ENCODE assay signal across 11 mouse cellular contexts in genomic region chr10:127043187-127043586, GRCm38 (mm10). TPM values are rescaled to one million over a fixed set of nuclear protein-coding genes. Genes with fewer than 3 reads are reported as not detected.
DNase-seq lines count a peak whose midpoint lies in the region; ATAC-seq and TF ChIP-seq lines count a peak whose summit lies in the region.
"Had no signal": no experiment of that assay in that cellular context is flagged by ENCODE, and none has a peak within 500 bp of the region (broad histone marks: within the 10 kb centered on the region; RNA-seq: fewer than 3 reads in every experiment).

No protein-coding gene starts in this region.

- no peak overlapping the region for H3K27ac ChIP-seq in intestine, embryonic 15.5 days
- H3K27ac ChIP-seq in intestine, postnatal 0 days (ENCODE audit: low read depth, low read length) = no peak overlapping the region
- no peak overlapping the region for H3K27ac ChIP-seq in embryonic facial prominence, embryonic 10.5 days (replicated peaks)
- H3K27ac ChIP-seq in limb, embryonic 14.5 days (replicated peaks; ENCODE audit: low read depth, low read length) = no peak overlapping the region

- no peak for TF ChIP-seq POLR2A in limb, embryonic 14.5 days (IDR thresholded peaks at IDR 0.05; ENCODE audit: borderline replicate concordance, extremely low read depth, insufficient read depth, insufficient read length)

- no peak for ATAC-seq in intestine, embryonic 15.5 days
- no peak for ATAC-seq in intestine, postnatal 0 days
- no peak for ATAC-seq in limb, embryonic 14.5 days (ENCODE audit: low FRiP score, low read depth)

- 0 out of 2 replicates have a peak overlapping the region, but pooled peaks have one; percentile 97 for H3K4me2 ChIP-seq in intestine, embryonic 15.5 days (replicated peaks)
- no peak overlapping the region for H3K4me2 ChIP-seq in intestine, postnatal 0 days (replicated peaks; ENCODE audit: low read depth)
- H3K4me2 ChIP-seq in limb, embryonic 14.5 days (replicated peaks; ENCODE audit: low read depth, low read length, severe bottlenecking) = peak overlapping the region; percentile 94; the same call in 1 of the 2 replicates

- peaks cover 11% of the 10 kb centered on the region for H3K4me1 ChIP-seq in intestine, embryonic 15.5 days (replicated peaks)
- H3K4me1 ChIP-seq in intestine, postnatal 0 days (replicated peaks; ENCODE audit: control insufficient read depth, insufficient read depth, low read length) = no peaks in the 10 kb centered on the region; the same call in 1 of the 2 replicates
- H3K4me1 ChIP-seq in embryonic facial prominence, embryonic 10.5 days = peaks cover 23% of the 10 kb centered on the region
- peaks cover 12% of the 10 kb centered on the region for H3K4me1 ChIP-seq in limb, embryonic 14.5 days (ENCODE audit: control insufficient read depth, insufficient read depth, low read length)

- H3K9ac ChIP-seq in intestine, embryonic 15.5 days = no peak overlapping the region
- no peak overlapping the region for H3K9ac ChIP-seq in intestine, postnatal 0 days (ENCODE audit: low read depth, low read length)
- no peak overlapping the region for H3K9ac ChIP-seq in limb, embryonic 14.5 days (ENCODE audit: low read depth, low read length, severe bottlenecking)

- WGBS in intestine, embryonic 15.5 days = 91% methylated on average over 6 of the region's 6 CpGs
- WGBS in intestine, postnatal 0 days = 88% methylated on average over 6 of the region's 6 CpGs
- 81% methylated on average over 6 of the region's 6 CpGs for WGBS in embryonic facial prominence, embryonic 10.5 days
- 92% methylated on average over 6 of the region's 6 CpGs for whole genome bisulfite sequencing in limb, embryonic 14.5 days

- 0 out of 2 replicates have a peak, but pooled peaks cover 2% of the 10 kb centered on the region for H3K36me3 ChIP-seq in intestine, embryonic 15.5 days
- peaks cover 10% of the 10 kb centered on the region for H3K36me3 ChIP-seq in intestine, postnatal 0 days (ENCODE audit: control insufficient read depth, insufficient read depth)
- peaks cover 32% of the 10 kb centered on the region for H3K36me3 ChIP-seq in embryonic facial prominence, embryonic 10.5 days (replicated peaks)
- peaks cover 22% of the 10 kb centered on the region for H3K36me3 ChIP-seq in limb, embryonic 14.5 days (ENCODE audit: control insufficient read depth, insufficient read depth, low read length)

- DNase-seq in embryonic facial prominence, embryonic 10.5 days (ENCODE audit: low spot score) = no peak
- peak; percentile 96 for DNase-seq in kidney, adult 9 months
- no peak for DNase-seq in limb, embryonic 14.5 days (ENCODE audit: low spot score)
- no peak for DNase-seq in cerebellum, postnatal 36 days
- DNase-seq in embryo, embryonic 9.5 days (ENCODE audit: extremely low spot score) = no peak
- DNase-seq: cerebellum, adult 18-20 months; lung, adult 18-20 months; thymus, adult 18-20 months had no signal

- H3K9me3 ChIP-seq in intestine, embryonic 15.5 days = no peaks in the 10 kb centered on the region
- no peaks in the 10 kb centered on the region for H3K9me3 ChIP-seq in intestine, postnatal 0 days (ENCODE audit: control insufficient read depth)
- H3K9me3 ChIP-seq in embryonic facial prominence, embryonic 10.5 days = no peaks in the 10 kb centered on the region
- H3K9me3 ChIP-seq in limb, embryonic 14.5 days (ENCODE audit: control insufficient read depth, low read length) = no peaks in the 10 kb centered on the region

- H3K4me3 ChIP-seq in intestine, embryonic 15.5 days (replicated peaks) = no peak overlapping the region
- no peak overlapping the region for H3K4me3 ChIP-seq in intestine, postnatal 0 days (ENCODE audit: low read depth, low read length)
- H3K4me3 ChIP-seq in embryonic facial prominence, embryonic 10.5 days = peak overlapping the region; percentile 93
- no peak overlapping the region for H3K4me3 ChIP-seq in limb, embryonic 14.5 days (replicated peaks; ENCODE audit: low read length)

- peaks cover 12% of the 10 kb centered on the region for H3K27me3 ChIP-seq in intestine, embryonic 15.5 days (replicated peaks)
- H3K27me3 ChIP-seq in intestine, postnatal 0 days (replicated peaks; ENCODE audit: control insufficient read depth, insufficient read depth, low read length) = peaks cover 6% of the 10 kb centered on the region
- H3K27me3 ChIP-seq in embryonic facial prominence, embryonic 10.5 days (replicated peaks; ENCODE audit: low read depth, poor library complexity, severe bottlenecking) = peaks cover 38% of the 10 kb centered on the region
- H3K27me3 ChIP-seq in limb, embryonic 14.5 days (ENCODE audit: control insufficient read depth, insufficient read depth, low read length) = peaks cover 9% of the 10 kb centered on the region

- no peak for TF ChIP-seq CTCF in intestine, postnatal 0 days (IDR thresholded peaks at IDR 0.05; ENCODE audit: low read depth)

RNA-seq across cellular contexts. Expression of gene Eef1akmt3, which starts 1.9 kb away (rescaled TPM):
- 0.40 and 0.69 TPM in 2 replicates for polyA plus RNA-seq in intestine, embryonic 15.5 days (2015; fragmentation: Nextera tagmentation; extraction: Ambion mirVana)
- 0.16 and 0.17 TPM in 2 replicates for polyA plus RNA-seq in intestine, postnatal 0 days (2015; fragmentation: Nextera tagmentation; extraction: Ambion mirVana)
- 0.27 and 0.29 TPM in 2 replicates for polyA plus RNA-seq in embryonic facial prominence, embryonic 10.5 days (2016; fragmentation: Nextera tagmentation; extraction: Ambion mirVana)
- 3.4 and 3.8 TPM in 2 replicates for polyA plus RNA-seq in limb, embryonic 14.5 days (2012; rRNA removed)
- 0.87 and 1.3 TPM in 2 replicates for polyA plus RNA-seq in limb, embryonic 14.5 days (2014; fragmentation: Nextera tagmentation; extraction: Ambion mirVana)

RNA-seq across cellular contexts. Expression of gene Mettl1, which starts 2.0 kb away (rescaled TPM):
- polyA plus RNA-seq in intestine, embryonic 15.5 days (2015; fragmentation: Nextera tagmentation; extraction: Ambion mirVana) = 48.9 and 55.1 TPM in 2 replicates
- 19.8 and 22.1 TPM in 2 replicates for polyA plus RNA-seq in intestine, postnatal 0 days (2015; fragmentation: Nextera tagmentation; extraction: Ambion mirVana)
- polyA plus RNA-seq in embryonic facial prominence, embryonic 10.5 days (2016; fragmentation: Nextera tagmentation; extraction: Ambion mirVana) = 58.6 and 62.4 TPM in 2 replicates
- polyA plus RNA-seq in limb, embryonic 14.5 days (2012; rRNA removed) = 48.6 and 52.0 TPM in 2 replicates
- 59.1 and 71.3 TPM in 2 replicates for polyA plus RNA-seq in limb, embryonic 14.5 days (2014; fragmentation: Nextera tagmentation; extraction: Ambion mirVana)

RNA-seq across cellular contexts. Expression of gene Cyp27b1, which starts 4.9 kb away (rescaled TPM):
- 0.05 and 0.11 TPM in 2 replicates for polyA plus RNA-seq in intestine, embryonic 15.5 days (2015; fragmentation: Nextera tagmentation; extraction: Ambion mirVana)
- polyA plus RNA-seq in intestine, postnatal 0 days (2015; fragmentation: Nextera tagmentation; extraction: Ambion mirVana) = not detected in 2 replicates
- 0.14 TPM in 2 replicates for polyA plus RNA-seq in embryonic facial prominence, embryonic 10.5 days (2016; fragmentation: Nextera tagmentation; extraction: Ambion mirVana)
- 1.1 and 1.5 TPM in 2 replicates for polyA plus RNA-seq in limb, embryonic 14.5 days (2012; rRNA removed)
- polyA plus RNA-seq in limb, embryonic 14.5 days (2014; fragmentation: Nextera tagmentation; extraction: Ambion mirVana) = 0.19 and 0.53 TPM in 2 replicates
- polyA plus RNA-seq: heart, embryonic 14.5 days had no signal

RNA-seq across cellular contexts. Expression of gene Tsfm, which starts 12.5 kb away (rescaled TPM):
- 91.8 and 99.3 TPM in 2 replicates for polyA plus RNA-seq in intestine, embryonic 15.5 days (2015; fragmentation: Nextera tagmentation; extraction: Ambion mirVana)
- polyA plus RNA-seq in intestine, postnatal 0 days (2015; fragmentation: Nextera tagmentation; extraction: Ambion mirVana) = 42.4 and 43.7 TPM in 2 replicates
- polyA plus RNA-seq in embryonic facial prominence, embryonic 10.5 days (2016; fragmentation: Nextera tagmentation; extraction: Ambion mirVana) = 103 and 106 TPM in 2 replicates
- polyA plus RNA-seq in limb, embryonic 14.5 days (2012; rRNA removed) = 55.8 and 59.7 TPM in 2 replicates
- polyA plus RNA-seq in limb, embryonic 14.5 days (2014; fragmentation: Nextera tagmentation; extraction: Ambion mirVana) = 65.2 and 69.0 TPM in 2 replicates

RNA-seq across cellular contexts. Expression of gene March9, which starts 16.8 kb away (rescaled TPM):
- polyA plus RNA-seq in intestine, embryonic 15.5 days (2015; fragmentation: Nextera tagmentation; extraction: Ambion mirVana) = 0.74 and 0.91 TPM in 2 replicates
- 0.91 and 1.1 TPM in 2 replicates for polyA plus RNA-seq in intestine, postnatal 0 days (2015; fragmentation: Nextera tagmentation; extraction: Ambion mirVana)
- 1.2 and 1.3 TPM in 2 replicates for polyA plus RNA-seq in embryonic facial prominence, embryonic 10.5 days (2016; fragmentation: Nextera tagmentation; extraction: Ambion mirVana)
- polyA plus RNA-seq in limb, embryonic 14.5 days (2012; rRNA removed) = 8.6 and 9.8 TPM in 2 replicates
- polyA plus RNA-seq in limb, embryonic 14.5 days (2014; fragmentation: Nextera tagmentation; extraction: Ambion mirVana) = 2.7 and 3.1 TPM in 2 replicates
